Mouse (Mus musculus): ENCODE measurements around the gene Eif4enif1.
A peak's percentile ranks its signal among the peaks of the same experiment; 100 is the strongest.

DNA sequence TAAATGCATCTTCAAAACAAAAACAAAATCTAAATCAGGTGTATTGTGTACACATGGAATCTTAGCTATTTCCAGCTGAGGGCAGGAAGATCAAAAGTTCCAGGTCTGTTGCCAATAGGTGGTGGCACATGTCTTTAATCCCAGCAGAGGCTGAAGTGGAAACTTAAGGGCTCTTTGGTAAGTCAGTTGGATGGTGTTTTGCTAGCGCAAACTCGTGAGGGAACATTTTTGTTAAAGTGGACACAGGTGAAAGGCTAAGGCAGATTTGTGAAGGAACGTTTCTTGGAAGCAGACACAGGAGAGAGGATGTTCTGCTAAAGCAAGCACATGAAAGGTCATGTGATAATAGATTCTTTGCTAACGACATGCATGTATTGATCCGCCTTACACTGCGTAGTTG lies 81.5 kb downstream of the Eif4enif1 start:
- TF ChIP-seq CTCF (IDR thresholded peaks at IDR 0.05) = 0 out of 2 replicates have a peak, but pooled peaks have one; percentile 11
- TF ChIP-seq EP300 (IDR thresholded peaks at IDR 0.05) = peak; percentile 71; the same call in 1 of the 2 replicates
